Mouse (Mus musculus) bone marrow, adult 2 months (tissue): Measurements from ENCODE around the gene Selenoo.

Experiments used
- CTCF ChIP-seq: fragments of 200-500 bp; IDR thresholded peaks from 2 replicates; pipeline ENCODE4 v1.5.1; 2011; ENCODE audit warnings: low read length, control low read depth; ENCODE audit not compliant: control insufficient read depth, insufficient read depth
- POLR2A ChIP-seq: fragments of 200-500 bp; IDR thresholded peaks from 2 replicates; pipeline ENCODE4 v1.6.1; 2011; ENCODE audit warnings: low read depth, mild to moderate bottlenecking, control low read depth, low read length, borderline replicate concordance; ENCODE audit not compliant: control insufficient read depth

- TF ChIP-seq POLR2A: no peak
- no peak for TF ChIP-seq CTCF
Observed at GRCm38 (mm10) chr15:89044381-89044780, 44.5 kb upstream of the Selenoo start.
